Mouse (Mus musculus) embryonic facial prominence, embryonic 13.5 days (tissue): ENCODE data around the gene Zscan20. TPM values are rescaled to one million over a fixed set of nuclear protein-coding genes. Genes with fewer than 3 reads are reported as not detected.

Experiments
- ATAC-seq: fragments of 200-750 bp; cut with Nextera tagmentation; 2 replicates; pipeline ENCODE4 v1.8.0; 2017; ENCODE audit warnings: low read depth; ENCODE audit not compliant: insufficient number of reproducible peaks, insufficient read depth, low FRiP score, low TSS enrichment
- H3K27ac ChIP-seq: fragments of 300-500 bp; sonication (generic); 2 replicates; pipeline ENCODE4 v1.5.1; 2015; ENCODE audit warnings: moderate library complexity, mild to moderate bottlenecking, inconsistent platforms
- H3K27me3 ChIP-seq: fragments of 300-500 bp; sonication (generic); 2 replicates; pipeline ENCODE4 v1.6.1; 2015; ENCODE audit warnings: mild to moderate bottlenecking, inconsistent platforms
- H3K36me3 ChIP-seq: fragments of 300-500 bp; sonication (generic); 2 replicates; pipeline ENCODE4 v1.6.1; 2015; ENCODE audit warnings: mild to moderate bottlenecking, inconsistent platforms
- H3K4me1 ChIP-seq: fragments of 300-500 bp; sonication (generic); 2 replicates; pipeline ENCODE4 v1.6.1; 2015; ENCODE audit warnings: inconsistent platforms
- H3K4me2 ChIP-seq: fragments of 300-500 bp; sonication (generic); 2 replicates; pipeline ENCODE4 v1.6.1; 2015; ENCODE audit warnings: moderate library complexity, mild to moderate bottlenecking, inconsistent platforms
- H3K4me3 ChIP-seq: fragments of 300-500 bp; sonication (generic); 2 replicates; pipeline ENCODE4 v1.5.1; 2015; ENCODE audit warnings: mild to moderate bottlenecking, inconsistent platforms
- H3K9ac ChIP-seq: fragments of 300-500 bp; sonication (generic); 2 replicates; pipeline ENCODE4 v1.6.1; 2015; ENCODE audit warnings: mild to moderate bottlenecking, inconsistent platforms
- H3K9me3 ChIP-seq: fragments of 300-500 bp; sonication (generic); 2 replicates; pipeline ENCODE4 v1.6.1; 2016; ENCODE audit warnings: inconsistent platforms
- WGBS: fragments of 180-500 bp; shearing (Covaris S2); methylation state at CpG from one replicate; pipeline ENCODE4 v1.1.7; 2015; ENCODE audit warnings: mixed read lengths; 5-methylcytosine and 5-hydroxymethylcytosine counted together
- polyA plus RNA-seq: library from polyadenylated mRNA; unstranded; fragments of >200 nt; fragmentation: Nextera tagmentation; extraction: Ambion mirVana; gene quantifications from 2 replicates; pipeline ENCODE4 v1.2.1, GENCODE M21; 2015

Zscan20 gene
- polyA plus RNA-seq: 6.6 and 7.4 TPM in 2 replicates

DNA sequence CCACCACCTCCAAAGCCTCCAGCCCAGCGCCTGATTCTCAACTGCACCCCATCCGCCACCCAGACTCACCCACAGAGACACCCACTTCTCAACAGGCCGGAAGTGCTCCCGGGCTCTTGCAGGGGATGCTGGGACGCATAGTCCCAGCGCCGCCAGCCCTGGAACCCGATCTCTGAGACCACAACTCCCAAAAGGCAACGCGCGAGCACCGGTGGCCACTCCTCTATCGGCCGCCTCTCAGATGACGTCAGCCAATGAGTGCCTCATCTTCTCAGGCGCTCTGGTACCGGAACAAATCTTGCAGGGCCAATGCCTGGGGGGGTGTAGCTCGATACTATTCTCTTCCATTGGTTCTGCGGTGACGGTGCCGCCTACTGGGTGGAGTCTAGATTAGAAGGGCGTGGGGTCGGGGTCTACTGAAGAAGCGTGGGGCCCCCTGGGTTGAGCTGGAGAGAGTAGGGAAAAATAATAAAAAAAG lies at the start of gene Zscan20:
Zscan20 (minus strand) TSS at position 174 of the 478 bp plus-strand sequence.
- Histone ChIP-seq H3K36me3 (0 out of 2 replicates have a peak, but pooled peaks cover 3% of the 10 kb centered on the region), H3K9ac (peak within 1 kb of the TSS; percentile 77), H3K4me3 (peak within 1 kb of the TSS; percentile 61), H3K4me2 (peak within 1 kb of the TSS; percentile 74), H3K27ac (peak within 1 kb of the TSS; percentile 60; the same call in 1 of the 2 replicates), H3K27me3 (no peaks in the 10 kb centered on the region), H3K9me3 (no peaks in the 10 kb centered on the region), H3K4me1 (peaks cover 17% of the 10 kb centered on the region)
- ATAC-seq: peak; percentile 92
- WGBS: under 1% methylated on average over 23 of the region's 24 CpGs

- peak overlapping the region; percentile 74 for H3K4me3 ChIP-seq
- H3K36me3 ChIP-seq: no peaks in the 10 kb centered on the region
- peaks cover 25% of the 10 kb centered on the region for H3K4me1 ChIP-seq
- no peak for ATAC-seq
- H3K27ac ChIP-seq: 0 out of 2 replicates have a peak overlapping the region, but pooled peaks have one; percentile 4
- H3K27me3 ChIP-seq: 0 out of 2 replicates have a peak, but pooled peaks cover 4% of the 10 kb centered on the region
- WGBS: 4% methylated on average over 12 of the region's 12 CpGs
- H3K9ac ChIP-seq: peak overlapping the region; percentile 76
- no peaks in the 10 kb centered on the region for H3K9me3 ChIP-seq
- H3K4me2 ChIP-seq: peak overlapping the region; percentile 82
Measured at GRCm38 (mm10) chr4:128655446-128655845, 45.5 kb upstream of the Zscan20 start.

- H3K27me3 ChIP-seq: 0 out of 2 replicates have a peak, but pooled peaks cover 4% of the 10 kb centered on the region
- peak within 1 kb of the TSS; percentile 60 for H3K27ac ChIP-seq
- H3K4me1 ChIP-seq: peaks cover 32% of the 10 kb centered on the region
- peak within 1 kb of the TSS; percentile 76 for H3K9ac ChIP-seq
- H3K9me3 ChIP-seq: no peaks in the 10 kb centered on the region
- under 1% methylated on average over 85 of the region's 85 CpGs for WGBS
- ATAC-seq: peak; percentile 92
- no peaks in the 10 kb centered on the region for H3K36me3 ChIP-seq
- H3K4me3 ChIP-seq: peak within 1 kb of the TSS; percentile 74
- H3K4me2 ChIP-seq: peak within 1 kb of the TSS; percentile 82
Measured at GRCm38 (mm10) chr4:128654505-128655381, 44.8 kb upstream of the Zscan20 start, which contains the start of gene Phc2. Phc2 (plus strand) TSS chr4:128654702.

DNA sequence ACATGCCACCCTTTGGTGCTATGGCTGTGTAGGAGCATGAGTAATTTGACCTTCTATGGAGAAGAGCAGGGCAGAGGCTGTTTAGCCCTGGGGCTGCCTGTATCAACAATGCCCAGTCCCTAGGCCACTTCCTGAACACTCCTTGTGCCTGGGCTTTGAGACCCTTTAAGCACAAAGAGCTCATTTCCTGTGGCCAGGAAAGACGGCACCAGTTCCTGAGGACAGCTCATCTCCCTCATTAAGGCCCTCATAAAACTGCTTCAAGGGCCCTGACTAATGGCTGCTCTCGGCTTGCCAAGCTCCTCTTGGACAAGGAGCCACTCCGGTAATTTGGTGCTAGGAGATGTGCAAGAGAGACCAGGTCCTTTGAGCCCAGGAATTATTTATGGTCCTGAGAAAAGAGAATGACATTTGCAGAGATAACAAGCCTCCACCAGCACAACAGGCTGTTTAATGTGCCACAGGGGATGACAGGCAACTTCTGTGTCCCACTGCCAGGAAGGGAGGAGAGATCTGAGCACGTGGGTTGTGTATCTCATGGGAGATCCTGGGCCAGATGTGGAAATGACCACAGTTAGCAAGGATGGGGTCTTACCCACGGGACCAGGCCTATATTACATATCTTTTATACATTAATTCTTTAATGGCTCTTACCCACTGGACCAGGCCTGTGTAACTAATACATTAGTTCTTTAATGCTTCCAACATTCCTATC lies 42.8 kb upstream of the Zscan20 start:
- Histone ChIP-seq H3K9ac (no peak overlapping the region), H3K9me3 (no peaks in the 10 kb centered on the region), H3K36me3 (no peaks in the 10 kb centered on the region), H3K4me1 (peaks cover 34% of the 10 kb centered on the region), H3K4me2 (no peak overlapping the region), H3K27me3 (0 out of 2 replicates have a peak, but pooled peaks cover 4% of the 10 kb centered on the region), H3K4me3 (no peak overlapping the region), H3K27ac (no peak overlapping the region)
- no peak for ATAC-seq
- WGBS: 44% methylated on average over 5 of the region's 5 CpGs

DNA sequence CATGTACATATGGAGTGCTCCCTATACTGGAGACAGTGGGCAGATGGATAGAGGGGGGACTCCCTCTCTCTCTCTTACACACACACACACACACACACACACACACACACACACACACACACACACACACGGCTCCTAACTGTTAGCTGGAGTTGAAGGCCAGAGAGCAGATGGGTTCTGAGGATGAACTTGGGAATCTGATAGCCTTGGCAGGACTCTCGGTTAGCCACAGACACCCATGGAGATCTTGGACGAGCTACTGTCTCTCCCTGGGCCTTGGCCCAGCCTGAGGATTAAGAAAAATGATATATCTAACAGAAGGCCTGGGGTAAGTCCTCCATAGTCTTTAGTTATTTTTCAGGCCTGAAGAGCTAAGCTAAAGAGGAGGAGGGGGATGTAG lies 41.6 kb upstream of the Zscan20 start:
- peaks cover 38% of the 10 kb centered on the region for H3K4me1 ChIP-seq
- H3K27ac ChIP-seq: no peak overlapping the region
- H3K27me3 ChIP-seq: 0 out of 2 replicates have a peak, but pooled peaks cover 4% of the 10 kb centered on the region
- H3K4me3 ChIP-seq: no peak overlapping the region
- ATAC-seq: no peak
- WGBS: 43% methylated on average over 3 of the region's 3 CpGs
- no peaks in the 10 kb centered on the region for H3K9me3 ChIP-seq
- no peak overlapping the region for H3K4me2 ChIP-seq
- no peak overlapping the region for H3K9ac ChIP-seq
- no peaks in the 10 kb centered on the region for H3K36me3 ChIP-seq

DNA sequence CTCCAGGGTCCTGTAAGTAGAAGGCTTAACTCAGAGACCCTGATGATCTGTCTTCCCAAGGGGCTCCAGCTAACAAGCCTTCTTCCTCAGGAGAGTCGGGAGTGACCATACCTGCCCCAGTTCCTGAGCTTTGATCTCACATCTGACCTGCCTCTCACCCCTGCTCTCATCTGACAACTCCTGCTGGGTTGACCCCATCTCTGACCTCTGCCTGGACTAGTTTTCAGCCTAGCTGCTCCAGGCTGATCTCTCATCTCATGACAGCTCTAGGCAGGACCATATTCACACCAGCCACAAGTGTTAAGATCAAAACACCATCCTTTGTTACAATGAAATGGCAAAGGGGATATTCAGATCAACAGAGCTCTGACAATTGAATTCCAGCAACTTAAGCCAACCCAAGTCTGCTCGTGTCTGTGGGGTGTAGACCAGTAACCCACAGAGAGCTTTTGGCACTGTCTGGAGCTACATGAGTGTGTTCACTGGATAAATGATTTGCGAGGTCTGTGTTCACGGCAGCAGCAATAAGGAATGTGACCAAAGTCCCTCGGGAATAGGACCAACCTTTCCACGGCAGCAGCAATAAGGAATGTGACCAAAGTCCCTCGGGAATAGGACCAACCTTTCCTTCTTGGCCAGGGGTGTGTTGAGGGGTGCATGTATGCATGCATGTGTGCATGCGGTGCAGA lies 38.8 kb upstream of the Zscan20 start:
- no peak overlapping the region for H3K9ac ChIP-seq
- H3K9me3 ChIP-seq: no peaks in the 10 kb centered on the region
- 50% methylated on average over 8 of the region's 8 CpGs for WGBS
- no peak overlapping the region for H3K4me3 ChIP-seq
- ATAC-seq: no peak
- no peak overlapping the region for H3K27ac ChIP-seq
- H3K4me1 ChIP-seq: peaks cover 37% of the 10 kb centered on the region
- H3K27me3 ChIP-seq: no peaks in the 10 kb centered on the region
- H3K4me2 ChIP-seq: no peak overlapping the region
- no peaks in the 10 kb centered on the region for H3K36me3 ChIP-seq

- H3K4me1 ChIP-seq: peaks cover 37% of the 10 kb centered on the region
- 25% methylated on average over 7 of the region's 7 CpGs for WGBS
- no peak overlapping the region for H3K27ac ChIP-seq
- no peak for ATAC-seq
- H3K4me2 ChIP-seq: no peak overlapping the region
- no peaks in the 10 kb centered on the region for H3K9me3 ChIP-seq
- H3K27me3 ChIP-seq: no peaks in the 10 kb centered on the region
- H3K9ac ChIP-seq: no peak overlapping the region
- no peaks in the 10 kb centered on the region for H3K36me3 ChIP-seq
- H3K4me3 ChIP-seq: no peak overlapping the region
Measured at GRCm38 (mm10) chr4:128646762-128647161, 36.9 kb upstream of the Zscan20 start.

DNA sequence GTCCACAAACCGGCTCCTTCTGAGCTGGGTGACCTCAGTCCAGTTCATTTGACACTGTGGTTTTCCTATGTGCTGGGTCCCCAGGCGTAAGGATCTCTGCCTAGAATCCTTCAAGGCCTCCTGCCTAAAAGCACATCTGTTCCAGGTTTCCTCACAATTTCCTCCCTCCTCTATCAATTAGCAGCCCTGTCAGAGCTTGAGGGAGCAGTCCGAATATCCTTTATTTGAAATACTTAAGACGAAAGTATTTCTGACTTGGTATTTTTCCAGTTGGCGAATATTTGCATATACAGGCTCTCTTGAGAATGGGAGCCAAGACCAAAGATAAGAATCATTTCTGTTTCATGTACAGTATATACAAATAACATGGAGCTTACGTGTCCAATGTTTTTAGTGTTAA lies 36.0 kb upstream of the Zscan20 start:
- H3K4me3 ChIP-seq: no peak overlapping the region
- H3K9me3 ChIP-seq: no peaks in the 10 kb centered on the region
- H3K9ac ChIP-seq: no peak overlapping the region
- H3K36me3 ChIP-seq: no peaks in the 10 kb centered on the region
- no peak overlapping the region for H3K27ac ChIP-seq
- H3K27me3 ChIP-seq: no peaks in the 10 kb centered on the region
- H3K4me1 ChIP-seq: peaks cover 37% of the 10 kb centered on the region
- H3K4me2 ChIP-seq: no peak overlapping the region
- no peak for ATAC-seq
- 35% methylated on average over 6 of the region's 6 CpGs for WGBS

DNA sequence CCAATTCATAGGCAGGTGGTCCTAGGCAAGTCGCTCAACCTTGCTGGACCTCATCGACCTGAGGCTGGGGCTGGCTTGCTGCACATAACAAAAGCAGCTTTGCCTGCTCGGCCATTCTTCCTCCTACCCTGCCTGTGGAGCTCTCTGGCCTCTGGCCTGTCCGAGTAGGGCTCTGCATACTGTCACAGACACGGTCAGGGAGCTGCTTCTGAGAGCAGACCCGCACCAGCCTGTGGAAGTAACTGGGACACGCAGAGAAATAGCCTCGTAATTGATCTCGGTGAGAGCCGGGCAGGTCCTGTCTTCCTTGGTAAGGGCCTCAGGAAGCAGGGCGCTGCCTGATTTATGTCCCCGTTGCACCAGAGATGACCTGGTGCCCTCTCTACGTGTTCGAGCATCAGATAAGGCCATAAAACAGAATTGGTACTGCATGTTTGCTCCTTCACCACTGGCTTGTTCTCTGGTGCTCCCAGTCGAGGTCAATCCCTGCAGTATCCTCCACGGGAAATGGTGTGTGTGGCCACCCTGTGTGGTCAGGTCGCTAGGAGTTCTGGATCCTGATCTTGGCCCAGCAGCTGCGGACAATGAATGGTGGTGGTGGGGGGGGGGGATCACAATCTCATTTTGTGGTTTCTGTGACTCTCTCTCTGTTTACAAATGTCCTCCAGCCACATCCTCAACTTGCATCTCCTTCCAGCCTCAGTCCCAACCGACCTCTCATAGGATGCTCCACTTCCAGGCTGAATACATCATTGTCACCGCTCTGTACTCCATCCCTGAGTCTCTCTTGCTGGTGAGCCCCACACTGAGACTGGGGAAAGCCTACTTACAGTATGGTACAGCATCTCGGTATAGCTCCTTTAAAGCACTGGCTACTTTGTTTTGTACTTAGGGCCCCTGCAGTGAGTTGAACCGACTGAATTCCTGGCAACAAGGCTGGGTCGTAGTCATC lies 32.1 kb upstream of the Zscan20 start:
- no peaks in the 10 kb centered on the region for H3K27me3 ChIP-seq
- no peaks in the 10 kb centered on the region for H3K36me3 ChIP-seq
- no peak overlapping the region for H3K4me2 ChIP-seq
- H3K9me3 ChIP-seq: no peaks in the 10 kb centered on the region
- WGBS: 52% methylated on average over 23 of the region's 23 CpGs
- no peak for ATAC-seq
- H3K27ac ChIP-seq: no peak overlapping the region
- H3K4me1 ChIP-seq: peaks cover 32% of the 10 kb centered on the region
- no peak overlapping the region for H3K9ac ChIP-seq
- no peak overlapping the region for H3K4me3 ChIP-seq

GRCm38 (mm10) chr4:128638265-128638923 lies 28.5 kb upstream of the Zscan20 start:
- H3K36me3 ChIP-seq: no peaks in the 10 kb centered on the region
- H3K9me3 ChIP-seq: no peaks in the 10 kb centered on the region
- no peak overlapping the region for H3K4me2 ChIP-seq
- H3K27ac ChIP-seq: no peak overlapping the region
- no peak overlapping the region for H3K4me3 ChIP-seq
- no peak for ATAC-seq
- WGBS: 83% methylated on average over 18 of the region's 18 CpGs
- H3K9ac ChIP-seq: no peak overlapping the region
- H3K27me3 ChIP-seq: no peaks in the 10 kb centered on the region
- H3K4me1 ChIP-seq: peaks cover 28% of the 10 kb centered on the region
